Mouse (Mus musculus) activated CD4-positive, CD25-positive, alpha-beta regulatory T cell (primary cell): ENCODE measurements around the gene Abcd2. TPM values are rescaled to one million over a fixed set of nuclear protein-coding genes. Genes with fewer than 3 reads are reported as not detected.

ENCODE experiments used
- polyA plus RNA-seq, 2 experiments: library from polyadenylated mRNA; unstranded; fragments of 100-300 nt; shearing (Covaris generic); gene quantifications; one replicate each; pipeline ENCODE4 v1.2.1; 2017

Abcd2 gene
- under 1 TPM in 1 of 2 experiments, not detected in 1; 0.11 TPM for polyA plus RNA-seq

DNA sequence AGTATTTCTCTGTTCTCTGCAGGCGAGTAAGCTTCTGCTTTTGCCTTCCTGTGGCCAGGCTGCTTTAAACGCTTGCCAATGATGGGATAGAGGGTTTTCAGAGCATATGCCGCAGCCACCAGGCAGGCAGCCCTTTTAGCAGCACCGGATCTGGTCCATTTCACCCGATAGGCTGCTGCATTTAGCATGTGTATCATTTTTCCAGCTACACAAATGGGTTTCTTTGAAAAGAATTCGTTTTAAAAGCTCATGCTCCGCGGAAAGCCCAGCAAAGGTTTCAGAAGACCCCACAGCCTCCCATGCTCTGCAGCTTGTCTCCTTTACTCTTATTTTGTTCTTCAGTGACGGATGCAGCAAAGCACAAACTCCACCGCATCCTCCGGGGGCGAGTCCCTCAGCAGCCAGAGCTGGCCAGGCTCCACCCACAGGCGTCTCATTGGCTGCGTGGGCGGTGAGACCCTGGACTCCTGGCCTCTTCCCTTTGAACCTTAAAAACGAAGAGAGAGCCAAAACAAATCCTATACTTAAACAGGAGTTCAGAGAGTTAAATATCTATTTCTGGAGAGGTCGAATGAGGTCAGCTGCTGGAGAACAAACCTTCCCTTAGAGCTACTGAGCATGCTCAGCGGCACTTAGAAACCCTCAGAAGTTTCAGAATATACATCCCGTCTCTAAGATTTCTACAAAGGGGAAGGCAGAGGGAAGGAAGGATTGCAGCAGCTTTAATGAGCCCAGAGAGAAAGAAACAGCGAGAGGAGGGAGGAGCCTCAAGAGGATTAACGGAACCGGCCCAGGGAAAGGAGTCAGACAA is at the start of gene Abcd2:
Gene Abcd2 (minus strand): TSS at position 388 of the 811 bp plus-strand sequence.

DNA sequence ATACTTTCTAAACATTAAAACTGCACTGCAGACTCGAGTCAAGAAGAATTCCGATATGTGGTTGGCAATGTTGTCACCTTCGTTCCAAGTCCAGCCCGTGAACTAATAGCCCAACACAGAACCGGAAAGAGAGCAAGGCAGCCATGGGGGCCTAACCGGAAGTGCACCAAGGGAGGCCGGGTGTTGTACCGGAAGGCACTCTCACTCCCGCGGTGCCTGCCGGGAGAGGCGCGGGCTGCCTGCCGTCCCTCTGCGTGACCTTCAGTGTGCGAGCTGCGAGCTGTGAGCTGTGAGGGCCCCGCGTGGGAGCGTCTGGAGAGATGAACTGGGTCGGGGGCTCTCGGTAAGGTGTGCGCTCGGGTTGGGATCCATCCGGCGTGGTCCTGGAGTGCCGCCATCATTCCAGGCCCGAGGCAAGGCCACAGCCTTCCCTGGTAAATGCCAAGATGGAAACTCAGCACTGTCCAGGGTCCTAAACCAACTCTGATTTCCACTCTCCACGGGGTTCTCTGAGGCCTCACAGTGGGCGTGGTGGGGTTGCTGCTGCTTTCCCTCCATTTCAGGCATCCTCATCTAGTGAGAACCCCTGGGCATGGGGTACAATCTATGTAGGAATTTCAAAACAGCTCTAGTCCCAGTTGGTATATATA is 7.8 kb upstream of the Abcd2 start, which contains the start of gene CN725425:
Gene CN725425 (plus strand): TSS at position 239 of the 650 bp plus-strand sequence.

Other genes with a start within 250 kb of the Abcd2 start
- gene Kif21a, start 141.9 kb downstream of the Abcd2 start, polyA plus RNA-seq, result under 1 TPM; 0.02 to 0.12 TPM
- under 1 TPM in 1 of 2 experiments, not detected in 1; 0.09 TPM for gene CN725425, start 7.7 kb upstream of the Abcd2 start, polyA plus RNA-seq